Mouse (Mus musculus) cerebellum, adult 8-10 months (tissue): ENCODE measurements around the gene Gm21891.
"Not testable (repeated sequence)": the region's sequence is repeated elsewhere in the genome, so short reads cannot be mapped to it uniquely, and the experiment has no call there.

ENCODE experiments used
- DNase-seq: peaks from one replicate; pipeline ENCODE4 v3.0.0; 2022

The Gm21891 gene

DNA sequence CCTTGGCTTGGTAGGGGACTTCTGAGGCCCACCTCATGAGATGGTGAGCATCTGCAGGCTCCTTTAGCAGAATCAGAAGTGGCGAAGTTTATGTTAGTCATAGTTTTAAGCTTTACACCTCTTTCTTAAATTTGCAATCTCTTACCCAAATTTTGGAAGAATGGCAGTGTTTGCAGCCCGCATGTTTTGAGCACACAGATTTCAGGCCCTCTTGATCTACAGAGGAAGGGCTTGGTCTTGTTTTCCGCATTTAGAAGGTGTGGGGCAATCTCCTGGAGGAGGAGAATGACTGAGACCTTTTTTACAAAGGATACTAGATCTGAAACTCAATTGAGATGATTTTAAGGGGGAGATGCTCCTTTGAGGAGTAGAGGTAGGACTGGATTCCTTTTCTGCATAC lies at the start of gene Gm21891:
TSS of gene Gm21891 (minus strand) at position 101 of the 400 bp plus-strand sequence.
- DNase-seq, result not testable (repeated sequence)

DNA sequence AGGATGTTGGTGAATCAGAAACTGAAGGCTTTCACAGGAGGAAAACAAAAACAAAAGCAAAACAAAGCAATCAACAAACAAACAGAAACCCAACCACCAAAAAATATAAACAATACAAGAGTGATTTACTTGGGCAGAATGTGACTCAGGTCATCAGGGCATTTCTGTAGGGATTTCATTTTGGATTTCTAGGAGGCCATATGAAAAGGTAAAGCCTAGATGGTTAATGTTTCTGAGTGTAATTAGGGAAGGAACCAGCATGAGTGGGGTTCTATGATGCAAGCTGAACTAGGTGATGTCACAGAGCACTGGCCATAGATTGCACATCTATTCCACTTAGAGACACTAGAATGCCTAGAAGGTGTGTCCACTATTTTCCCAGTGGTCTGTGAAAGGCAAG lies 28.4 kb upstream of the Gm21891 start, which contains the start of gene Gm21425:
TSS of gene Gm21425 (plus strand) at position 301 of the 400 bp plus-strand sequence.
- DNase-seq, result not testable (repeated sequence)
